Mouse (Mus musculus): ENCODE results near the gene Hist1h2bf. TPM values are rescaled to one million over a fixed set of nuclear protein-coding genes. Genes with fewer than 3 reads are reported as not detected.
A peak's percentile ranks its signal among the peaks of the same experiment; 100 is the strongest.
"Not testable (repeated sequence)": the region's sequence is repeated elsewhere in the genome, so short reads cannot be mapped to it uniquely, and the experiment has no call there.

Hist1h2bf gene
- total RNA-seq, 1 experiment from 2014 or later = 223 TPM

- ATAC-seq (replicated peaks in 1 of 2; ENCODE audit: insufficient read depth in 1 of 2, low FRiP score in 2 of 2, low TSS enrichment in 1 of 2, low read depth in 1 of 2, poor library complexity in 2 of 2, severe bottlenecking in 2 of 2) = peak; percentile 66 to 79
These were observed 19.2 kb upstream of the Hist1h2bf start for GRCm38 (mm10) chr13:23593051-23593770.

DNA sequence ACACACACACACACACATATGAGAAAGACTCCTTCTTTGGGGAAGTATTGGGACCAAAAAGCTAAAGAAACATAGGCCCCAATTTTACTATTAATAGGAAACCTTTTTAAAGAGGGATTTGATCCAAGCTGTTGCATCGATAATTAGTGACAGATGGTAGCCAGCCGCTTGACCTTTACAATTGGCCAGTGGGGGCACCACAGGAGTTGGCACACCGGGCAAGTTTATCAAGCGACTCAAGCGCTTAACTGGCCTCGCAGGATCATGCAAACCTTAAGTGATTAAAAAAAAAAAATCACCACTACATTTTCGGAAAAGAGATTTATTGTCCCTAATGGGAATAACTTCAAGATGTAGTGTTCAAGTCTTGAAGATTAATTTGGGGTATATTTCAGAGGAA is 18.6 kb upstream of the Hist1h2bf start:
- no peak for ATAC-seq (replicated peaks in 1 of 2; ENCODE audit: insufficient read depth in 1 of 2, low FRiP score in 2 of 2, low TSS enrichment in 1 of 2, low read depth in 1 of 2, poor library complexity in 2 of 2, severe bottlenecking in 2 of 2)

DNA sequence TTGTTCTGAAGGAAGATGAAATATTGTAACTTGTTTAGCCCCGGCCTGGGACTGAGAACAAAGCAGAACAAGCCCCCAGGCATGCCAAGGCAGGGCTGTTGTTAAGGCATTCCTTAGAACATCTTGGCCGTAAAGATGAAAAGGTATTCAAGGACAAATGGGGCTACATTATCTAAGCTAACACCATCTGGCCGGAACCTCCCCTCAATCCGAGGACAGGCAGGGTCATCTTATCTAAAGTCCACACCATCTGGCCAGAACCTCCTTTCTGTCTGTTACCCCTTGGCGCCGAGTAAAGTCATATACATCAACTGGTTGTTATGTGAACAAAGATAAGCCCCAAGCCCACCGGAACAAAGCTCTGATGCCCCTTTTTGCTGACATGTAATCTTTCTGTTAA is 17.9 kb upstream of the Hist1h2bf start:
- ATAC-seq (replicated peaks in 1 of 2; ENCODE audit: insufficient read depth in 1 of 2, low FRiP score in 2 of 2, low TSS enrichment in 1 of 2, low read depth in 1 of 2, poor library complexity in 2 of 2, severe bottlenecking in 2 of 2) = not testable (repeated sequence)

DNA sequence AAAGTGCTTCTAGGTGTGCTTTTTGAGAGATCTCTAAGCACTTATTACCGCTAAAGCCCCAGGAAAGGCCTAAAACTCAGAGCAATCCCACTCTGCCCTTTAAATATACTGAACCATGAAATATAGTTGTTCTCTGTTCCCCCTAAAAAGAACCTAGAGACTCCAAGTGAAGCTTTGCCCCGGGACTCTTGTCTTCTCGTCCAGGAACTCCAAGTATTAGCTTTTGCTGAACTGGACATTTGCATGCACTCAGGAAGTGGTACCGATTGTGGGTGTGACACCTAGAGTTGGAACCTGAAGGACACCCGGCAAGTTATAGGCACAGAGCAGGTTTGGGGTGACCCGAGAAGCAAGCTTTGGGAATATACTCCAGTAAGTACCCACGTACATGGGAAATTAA is 17.2 kb upstream of the Hist1h2bf start:
- no peak for ATAC-seq (replicated peaks in 1 of 2; ENCODE audit: insufficient read depth in 1 of 2, low FRiP score in 2 of 2, low TSS enrichment in 1 of 2, low read depth in 1 of 2, poor library complexity in 2 of 2, severe bottlenecking in 2 of 2)

- ATAC-seq (replicated peaks in 1 of 2; ENCODE audit: insufficient read depth in 1 of 2, low FRiP score in 2 of 2, low TSS enrichment in 1 of 2, low read depth in 1 of 2, poor library complexity in 2 of 2, severe bottlenecking in 2 of 2) = no peak
These were observed 12.9 kb upstream of the Hist1h2bf start for GRCm38 (mm10) chr13:23586940-23587225.

DNA sequence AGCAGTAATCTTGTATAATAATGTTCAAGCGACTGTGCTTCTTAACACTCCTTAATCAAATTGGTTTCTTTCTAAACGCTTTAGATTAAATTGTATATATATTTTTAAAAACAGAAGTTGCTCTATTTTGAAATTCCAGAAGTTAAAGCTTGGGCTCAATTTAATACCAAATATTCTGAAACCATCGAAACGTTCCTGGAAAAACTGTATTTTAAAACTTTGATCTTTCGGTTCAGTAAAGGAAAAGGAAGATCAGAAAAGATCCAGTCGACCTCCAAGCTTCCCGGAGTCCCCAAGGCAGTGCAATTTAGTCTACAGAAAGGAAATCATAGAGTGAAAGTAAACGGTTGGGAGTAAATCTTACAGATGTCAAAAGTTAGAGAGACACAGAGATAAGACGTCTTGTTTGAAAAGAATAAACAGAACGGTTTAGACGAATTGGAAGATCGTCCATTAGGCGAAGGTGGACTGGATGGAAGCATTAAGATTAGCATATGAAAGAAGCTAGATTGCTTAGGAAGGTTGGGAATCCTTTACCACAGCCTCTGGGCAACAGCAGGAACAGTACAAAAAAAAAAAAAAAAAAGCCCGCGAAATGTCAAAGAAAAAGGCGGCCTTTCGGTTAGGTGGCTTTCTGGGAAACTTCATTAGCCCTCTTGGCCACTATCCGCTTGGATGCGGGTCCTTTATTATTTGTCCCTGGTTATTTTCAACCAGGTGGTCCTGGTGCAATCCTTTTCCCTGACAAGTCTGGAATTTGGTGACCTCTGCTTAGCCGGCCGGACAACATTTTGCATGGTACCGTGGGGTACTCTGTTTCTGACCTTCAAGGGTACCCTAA is 12.3 kb upstream of the Hist1h2bf start:
- ATAC-seq (replicated peaks in 1 of 2; ENCODE audit: insufficient read depth in 1 of 2, low FRiP score in 2 of 2, low TSS enrichment in 1 of 2, low read depth in 1 of 2, poor library complexity in 2 of 2, severe bottlenecking in 2 of 2) = no peak

DNA sequence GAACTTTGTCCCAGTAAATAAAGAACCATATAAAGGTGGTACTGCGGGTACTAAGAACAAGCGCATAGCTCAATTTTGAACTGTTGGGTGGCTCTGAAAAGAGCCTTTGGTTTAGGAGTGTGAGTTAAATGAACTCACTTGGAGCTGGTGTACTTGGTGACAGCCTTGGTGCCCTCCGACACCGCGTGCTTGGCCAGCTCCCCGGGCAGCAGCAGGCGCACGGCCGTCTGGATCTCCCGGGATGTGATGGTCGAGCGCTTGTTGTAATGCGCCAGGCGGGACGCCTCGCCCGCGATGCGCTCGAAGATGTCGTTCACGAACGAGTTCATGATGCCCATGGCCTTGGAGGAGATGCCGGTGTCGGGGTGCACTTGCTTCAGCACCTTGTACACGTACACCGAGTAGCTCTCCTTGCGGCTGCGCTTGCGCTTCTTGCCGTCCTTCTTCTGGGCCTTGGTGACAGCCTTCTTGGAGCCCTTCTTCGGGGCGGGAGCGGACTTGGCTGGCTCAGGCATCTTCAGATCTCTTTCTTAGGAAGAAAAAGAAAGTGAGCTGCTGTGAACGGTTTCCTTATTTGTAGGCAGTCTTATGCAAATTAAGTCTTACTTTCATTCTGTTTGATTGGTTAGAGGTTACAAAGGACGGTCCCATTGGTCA is 11.6 kb upstream of the Hist1h2bf start:
- peak; percentile 79 for ATAC-seq (replicated peaks in 1 of 2; ENCODE audit: insufficient read depth in 1 of 2, low FRiP score in 2 of 2, low TSS enrichment in 1 of 2, low read depth in 1 of 2, poor library complexity in 2 of 2, severe bottlenecking in 2 of 2)

- 0 out of 4 replicates have a peak, but pooled peaks of 1 of the 2 experiments have one; percentile 22 for ATAC-seq (replicated peaks in 1 of 2; ENCODE audit: insufficient read depth in 1 of 2, low FRiP score in 2 of 2, low TSS enrichment in 1 of 2, low read depth in 1 of 2, poor library complexity in 2 of 2, severe bottlenecking in 2 of 2)
These were observed 11.0 kb upstream of the Hist1h2bf start for GRCm38 (mm10) chr13:23585029-23585441.

DNA sequence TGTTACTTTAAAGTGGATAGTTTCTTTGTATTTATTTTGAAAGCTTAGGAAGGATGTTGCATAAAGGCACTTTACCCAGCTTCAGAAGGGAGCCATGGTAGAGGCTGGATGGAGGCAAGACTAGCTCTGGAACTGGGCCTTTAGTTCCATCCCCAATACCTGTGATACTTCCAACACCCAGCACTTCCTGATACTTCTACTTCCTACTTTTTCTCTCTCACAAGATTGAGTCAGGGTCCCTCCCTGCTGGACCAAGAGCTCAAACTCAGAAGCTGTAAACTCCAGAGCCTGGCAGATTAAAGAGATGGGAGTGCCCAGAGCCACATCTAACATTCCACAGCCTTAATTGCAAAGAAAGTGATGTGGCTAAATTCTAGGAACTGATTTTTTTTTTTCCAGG is 10.3 kb upstream of the Hist1h2bf start:
- ATAC-seq (replicated peaks in 1 of 2; ENCODE audit: insufficient read depth in 1 of 2, low FRiP score in 2 of 2, low TSS enrichment in 1 of 2, low read depth in 1 of 2, poor library complexity in 2 of 2, severe bottlenecking in 2 of 2) = no peak

DNA sequence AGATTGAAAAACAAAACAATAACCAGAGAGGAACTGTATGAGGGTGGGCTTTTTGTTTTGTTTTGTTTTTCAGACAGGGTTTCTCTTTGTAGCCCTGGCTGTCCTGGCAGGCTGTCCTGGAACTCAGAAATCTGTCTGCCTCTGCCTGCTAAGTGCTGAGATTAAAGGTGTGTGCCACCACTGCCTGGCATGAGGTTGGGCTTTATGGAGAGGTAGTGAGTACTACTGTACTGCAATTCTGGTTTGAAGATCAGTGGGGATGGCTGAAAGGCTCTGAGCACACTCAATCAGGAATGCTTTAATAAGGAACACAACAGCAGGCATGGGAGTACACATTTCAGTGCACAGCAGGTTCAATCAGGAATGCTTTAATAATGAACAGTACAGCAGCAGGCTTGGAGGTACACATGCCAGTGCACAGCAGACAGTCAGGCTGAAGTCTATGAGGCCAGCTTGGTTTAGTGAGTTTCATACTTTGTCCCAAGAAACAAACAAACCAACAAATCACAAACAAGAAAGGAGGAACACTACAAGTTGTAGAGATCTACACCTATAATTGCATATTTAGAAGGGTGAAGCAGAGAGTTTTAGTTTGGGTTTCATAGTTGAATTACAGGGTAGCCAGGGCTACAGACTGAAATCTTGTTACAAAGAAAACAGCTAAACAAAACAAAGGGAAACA is 9.5 kb upstream of the Hist1h2bf start:
- no peak for ATAC-seq (replicated peaks in 1 of 2; ENCODE audit: insufficient read depth in 1 of 2, low FRiP score in 2 of 2, low TSS enrichment in 1 of 2, low read depth in 1 of 2, poor library complexity in 2 of 2, severe bottlenecking in 2 of 2)

GRCm38 (mm10) chr13:23582219-23583056 is 8.4 kb upstream of the Hist1h2bf start:
- ATAC-seq (replicated peaks in 1 of 2; ENCODE audit: insufficient read depth in 1 of 2, low FRiP score in 2 of 2, low TSS enrichment in 1 of 2, low read depth in 1 of 2, poor library complexity in 2 of 2, severe bottlenecking in 2 of 2) = no peak

DNA sequence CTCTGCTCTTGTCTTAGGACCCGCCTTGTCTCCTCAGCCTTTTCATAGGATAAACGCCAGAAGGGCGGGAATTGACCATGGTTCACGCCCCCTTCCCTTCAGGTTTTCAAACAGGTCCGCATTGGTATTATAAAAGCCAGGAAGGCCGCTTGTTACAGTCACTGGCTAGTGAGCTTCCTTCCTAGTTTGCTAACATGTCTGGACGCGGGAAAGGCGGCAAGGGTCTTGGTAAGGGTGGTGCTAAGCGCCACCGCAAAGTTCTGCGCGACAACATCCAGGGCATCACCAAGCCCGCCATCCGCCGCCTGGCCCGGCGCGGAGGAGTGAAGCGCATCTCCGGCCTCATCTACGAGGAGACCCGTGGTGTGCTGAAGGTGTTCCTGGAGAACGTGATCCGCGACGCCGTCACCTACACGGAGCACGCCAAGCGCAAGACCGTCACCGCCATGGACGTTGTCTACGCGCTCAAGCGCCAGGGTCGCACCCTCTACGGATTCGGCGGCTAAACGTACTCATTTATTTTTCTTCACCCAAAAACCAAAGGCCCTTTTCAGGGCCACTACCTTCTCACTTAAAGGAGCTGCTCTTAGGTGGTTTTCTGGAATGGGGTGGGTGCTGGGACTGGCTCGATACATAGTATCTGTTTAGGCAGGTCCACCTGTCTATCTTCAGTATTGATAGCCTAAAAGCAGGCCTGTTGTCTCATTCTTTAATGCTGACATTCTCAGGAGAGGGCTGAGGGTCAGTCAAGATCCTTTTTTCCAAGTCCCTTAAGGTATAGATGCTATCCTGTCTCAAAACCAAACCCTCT is 7.6 kb upstream of the Hist1h2bf start, which contains the start of gene Hist1h4d:
Gene Hist1h4d (plus strand): TSS at position 191 of the 811 bp plus-strand sequence.
- ATAC-seq (replicated peaks in 1 of 2; ENCODE audit: insufficient read depth in 1 of 2, low FRiP score in 2 of 2, low TSS enrichment in 1 of 2, low read depth in 1 of 2, poor library complexity in 2 of 2, severe bottlenecking in 2 of 2) = peak; percentile 81 to 83

DNA sequence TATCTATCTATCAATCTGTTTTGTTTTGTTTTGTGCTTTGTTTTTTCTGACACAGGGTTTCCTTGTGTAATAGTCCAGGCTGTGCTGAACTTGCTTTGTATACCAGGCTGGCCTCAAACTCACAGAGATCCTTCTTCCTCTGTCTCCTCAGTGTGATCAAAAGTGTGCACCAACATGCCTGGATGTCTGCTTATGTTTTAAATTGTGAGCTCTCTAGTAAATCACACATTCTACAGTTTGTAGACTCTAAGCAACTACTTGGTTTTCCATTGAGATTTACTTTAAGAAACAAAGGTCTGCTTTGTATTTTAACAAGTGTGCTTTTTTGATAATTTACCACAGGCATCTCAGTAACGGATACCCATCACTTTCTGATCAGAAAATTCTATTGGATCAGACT is 3.8 kb upstream of the Hist1h2bf start:
- no peak for ATAC-seq (replicated peaks in 1 of 2; ENCODE audit: insufficient read depth in 1 of 2, low FRiP score in 2 of 2, low TSS enrichment in 1 of 2, low read depth in 1 of 2, poor library complexity in 2 of 2, severe bottlenecking in 2 of 2)

DNA sequence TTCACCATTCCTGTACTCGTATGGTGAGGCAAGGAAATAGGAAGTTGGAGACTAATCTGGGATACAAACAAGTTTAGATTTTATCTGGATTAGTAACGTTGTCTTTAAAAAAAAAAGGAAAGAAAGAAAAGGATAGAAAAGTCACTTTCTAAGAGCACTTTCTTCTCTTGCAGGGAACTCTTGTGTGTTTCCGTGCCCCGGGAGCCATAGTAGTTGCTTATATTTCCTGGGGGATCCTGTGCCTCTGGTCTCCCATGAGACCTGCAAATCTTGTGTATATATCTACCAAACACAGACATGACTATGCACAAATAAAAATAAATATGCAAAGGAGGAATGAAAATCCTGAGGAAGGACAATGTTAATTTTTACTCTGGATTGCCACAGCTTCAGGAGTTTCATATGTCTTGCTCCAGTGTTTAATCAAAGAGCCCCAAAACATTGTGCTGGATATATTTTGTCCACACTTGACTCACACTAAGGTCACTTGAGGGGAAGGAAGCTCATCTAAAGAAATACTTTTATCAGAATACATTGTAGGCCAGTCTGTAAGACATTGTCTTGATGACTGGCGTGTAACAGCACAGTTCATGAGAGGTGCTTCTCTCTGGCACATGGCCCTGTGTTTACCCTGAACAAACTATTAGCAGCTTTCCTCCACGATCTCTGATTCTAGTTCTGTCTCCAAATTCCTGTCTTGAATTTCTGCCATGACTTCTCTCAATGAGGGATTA is 3.1 kb upstream of the Hist1h2bf start:
- ATAC-seq (replicated peaks in 1 of 2; ENCODE audit: insufficient read depth in 1 of 2, low FRiP score in 2 of 2, low TSS enrichment in 1 of 2, low read depth in 1 of 2, poor library complexity in 2 of 2, severe bottlenecking in 2 of 2) = no peak

- no peak for ATAC-seq (replicated peaks in 1 of 2; ENCODE audit: insufficient read depth in 1 of 2, low FRiP score in 2 of 2, low TSS enrichment in 1 of 2, low read depth in 1 of 2, poor library complexity in 2 of 2, severe bottlenecking in 2 of 2)
These were observed 2.4 kb upstream of the Hist1h2bf start for GRCm38 (mm10) chr13:23576351-23576881.
